Mouse (Mus musculus) heart, embryonic 15.5 days (tissue): ENCODE data around the gene Fhad1. TPM values are rescaled to one million over a fixed set of nuclear protein-coding genes. Genes with fewer than 3 reads are reported as not detected.

Source experiments
- ATAC-seq: fragments of 200-750 bp; cut with Nextera tagmentation; replicated peaks from 2 replicates; pipeline ENCODE4 v1.8.0; 2017; ENCODE audit warnings: low read depth, moderate TSS enrichment; ENCODE audit not compliant: insufficient number of reproducible peaks, insufficient read depth, low FRiP score
- H3K27ac ChIP-seq: fragments of 300-500 bp; sonication (generic); 2 replicates; pipeline ENCODE4 v1.5.1; 2015; ENCODE audit warnings: mild to moderate bottlenecking, inconsistent platforms
- H3K27me3 ChIP-seq: fragments of 300-500 bp; sonication (generic); 2 replicates; pipeline ENCODE4 v1.6.1; 2015; ENCODE audit warnings: inconsistent platforms
- H3K36me3 ChIP-seq: fragments of 300-500 bp; sonication (generic); 2 replicates; pipeline ENCODE4 v1.6.1; 2015; ENCODE audit warnings: mild to moderate bottlenecking, inconsistent platforms
- H3K4me1 ChIP-seq: fragments of 300-500 bp; sonication (generic); replicated peaks from 2 replicates; pipeline ENCODE4 v1.6.1; 2015; ENCODE audit warnings: inconsistent platforms
- H3K4me2 ChIP-seq: fragments of 300-500 bp; sonication (generic); 2 replicates; pipeline ENCODE4 v1.6.1; 2015; ENCODE audit warnings: inconsistent platforms, mild to moderate bottlenecking, moderate library complexity
- H3K4me3 ChIP-seq: fragments of 300-500 bp; sonication (generic); 2 replicates; pipeline ENCODE4 v1.5.1; 2015; ENCODE audit warnings: mild to moderate bottlenecking, inconsistent platforms
- H3K9ac ChIP-seq: fragments of 300-500 bp; sonication (generic); 2 replicates; pipeline ENCODE4 v1.6.1; 2015; ENCODE audit warnings: mild to moderate bottlenecking, inconsistent platforms
- H3K9me3 ChIP-seq: fragments of 300-500 bp; sonication (generic); replicated peaks from 2 replicates; pipeline ENCODE4 v1.6.1; 2016; ENCODE audit warnings: inconsistent platforms
- WGBS: fragments of 180-500 bp; shearing (Covaris S2); methylation state at CpG from one replicate; pipeline ENCODE4 v1.1.7; 2015; ENCODE audit warnings: mixed read lengths; 5-methylcytosine and 5-hydroxymethylcytosine counted together
- polyA plus RNA-seq: library from polyadenylated mRNA; unstranded; fragments of >200 nt; fragmentation: Nextera tagmentation; extraction: Ambion mirVana; gene quantifications from 2 replicates; pipeline ENCODE4 v1.2.1, GENCODE M21; 2015

Gene Fhad1
- polyA plus RNA-seq, 1 experiment from 2014 or later, result 2.7 TPM

DNA sequence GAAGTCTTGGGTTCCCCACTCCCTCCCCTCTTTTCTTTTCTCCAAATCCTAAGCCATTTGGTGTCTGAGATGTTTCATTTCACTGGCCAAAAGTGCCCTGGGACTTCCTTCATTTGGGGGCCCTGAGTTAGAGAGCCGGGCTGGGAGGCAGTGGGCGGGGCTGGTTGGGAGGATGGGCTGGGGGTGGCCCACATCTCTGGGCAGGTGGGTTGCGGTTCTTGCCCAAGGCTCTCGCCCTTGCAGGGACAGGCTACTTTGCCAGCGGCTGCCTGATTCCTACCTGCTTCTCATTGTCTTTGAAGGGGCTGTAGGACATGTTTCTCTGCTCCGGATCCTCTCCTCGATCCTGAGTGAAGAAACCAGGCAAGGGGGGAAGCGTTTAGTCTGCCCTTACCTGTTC is 116.0 kb downstream of the Fhad1 start:
- H3K4me1 ChIP-seq, result peaks cover 48% of the 10 kb centered on the region

DNA sequence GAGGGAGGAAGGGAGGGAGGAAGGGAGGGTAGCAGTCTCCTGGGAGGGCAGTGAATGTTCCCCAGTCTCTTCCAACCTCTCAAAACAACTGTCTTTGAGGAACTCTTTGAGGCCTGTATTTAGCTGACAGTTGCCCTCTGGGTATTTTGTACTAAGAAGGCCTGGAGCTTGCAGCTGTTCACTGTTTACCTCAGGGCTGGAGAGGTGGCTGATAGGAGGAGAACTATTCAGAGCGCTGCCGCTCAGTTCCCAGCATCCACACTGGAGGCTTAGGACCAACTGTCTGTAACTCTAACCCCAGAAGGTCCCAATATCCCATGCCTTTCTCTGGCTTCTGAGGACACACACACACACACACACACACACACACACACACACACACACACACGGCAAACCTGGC is 117.0 kb downstream of the Fhad1 start:
- no peaks in the 10 kb centered on the region for H3K9me3 ChIP-seq
- H3K36me3 ChIP-seq, result no peaks in the 10 kb centered on the region
- H3K4me1 ChIP-seq, result peaks cover 48% of the 10 kb centered on the region
- H3K9ac ChIP-seq, result no peak overlapping the region
- no peak overlapping the region for H3K4me3 ChIP-seq
- no peaks in the 10 kb centered on the region for H3K27me3 ChIP-seq
- WGBS, result 47% methylated on average over 3 of the region's 3 CpGs
- ATAC-seq, result no peak
- H3K4me2 ChIP-seq, result no peak overlapping the region
- no peak overlapping the region for H3K27ac ChIP-seq

More for the DNA sequence above, 116.0 kb downstream of the Fhad1 start:
- H3K27ac ChIP-seq, result no peak overlapping the region
- H3K4me2 ChIP-seq, result no peak overlapping the region
- 88% methylated on average over 8 of the region's 8 CpGs for WGBS
- no peak overlapping the region for H3K4me3 ChIP-seq
- no peak for ATAC-seq
- H3K27me3 ChIP-seq, result no peaks in the 10 kb centered on the region
- no peaks in the 10 kb centered on the region for H3K9me3 ChIP-seq
- no peaks in the 10 kb centered on the region for H3K36me3 ChIP-seq
- no peak overlapping the region for H3K9ac ChIP-seq

DNA sequence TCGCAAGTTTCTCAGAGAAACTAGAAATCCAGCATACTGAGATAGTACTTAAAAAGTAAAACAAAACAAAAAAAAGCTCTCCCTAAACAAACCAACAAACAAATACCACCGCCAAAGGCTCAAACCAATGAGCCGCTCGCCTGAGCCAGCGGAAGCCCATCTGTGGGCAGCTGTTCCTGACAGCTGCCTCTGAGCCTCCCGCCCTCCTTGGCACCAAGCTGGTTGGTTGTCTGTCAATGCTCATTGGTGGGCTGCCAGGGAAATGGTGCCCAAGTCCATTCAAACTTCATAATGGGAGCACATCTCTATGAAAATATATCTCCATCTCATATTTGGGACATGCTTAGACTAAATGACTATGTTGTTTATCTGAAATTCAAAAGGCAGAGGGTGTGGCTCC is 117.7 kb downstream of the Fhad1 start:
- ATAC-seq, result no peak
- no peak overlapping the region for H3K9ac ChIP-seq
- H3K9me3 ChIP-seq, result no peaks in the 10 kb centered on the region
- no peaks in the 10 kb centered on the region for H3K27me3 ChIP-seq
- 86% methylated on average over 6 of the region's 6 CpGs for WGBS
- no peak overlapping the region for H3K27ac ChIP-seq
- peaks cover 45% of the 10 kb centered on the region for H3K4me1 ChIP-seq
- H3K36me3 ChIP-seq, result no peaks in the 10 kb centered on the region
- H3K4me3 ChIP-seq, result no peak overlapping the region
- no peak overlapping the region for H3K4me2 ChIP-seq

DNA sequence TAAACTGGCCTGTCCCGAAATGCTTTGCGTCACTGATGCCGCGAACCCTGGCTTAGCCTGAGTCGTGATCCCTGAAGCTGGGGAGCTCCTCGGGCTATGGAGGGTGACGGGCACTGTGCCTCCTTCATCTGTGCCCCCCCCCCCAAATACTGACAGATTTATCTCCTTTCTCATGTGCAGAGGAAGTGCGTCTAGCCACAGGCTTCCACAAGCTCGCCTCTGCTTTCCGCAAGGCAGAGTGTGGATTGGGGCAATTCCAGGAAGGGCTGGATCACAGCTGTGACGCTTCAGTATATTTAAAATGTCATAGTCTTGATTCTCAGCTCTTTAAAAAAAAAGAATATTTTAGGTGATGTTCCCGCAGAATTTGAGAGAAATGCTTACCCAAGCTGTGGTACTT is 119.1 kb downstream of the Fhad1 start:
- H3K27me3 ChIP-seq, result no peaks in the 10 kb centered on the region
- ATAC-seq, result no peak
- H3K4me2 ChIP-seq, result peak overlapping the region; percentile 25; the same call in 1 of the 2 replicates
- H3K4me1 ChIP-seq, result peaks cover 38% of the 10 kb centered on the region
- no peaks in the 10 kb centered on the region for H3K36me3 ChIP-seq
- H3K9ac ChIP-seq, result no peak overlapping the region
- no peaks in the 10 kb centered on the region for H3K9me3 ChIP-seq
- WGBS, result 41% methylated on average over 12 of the region's 12 CpGs
- no peak overlapping the region for H3K4me3 ChIP-seq
- no peak overlapping the region for H3K27ac ChIP-seq

DNA sequence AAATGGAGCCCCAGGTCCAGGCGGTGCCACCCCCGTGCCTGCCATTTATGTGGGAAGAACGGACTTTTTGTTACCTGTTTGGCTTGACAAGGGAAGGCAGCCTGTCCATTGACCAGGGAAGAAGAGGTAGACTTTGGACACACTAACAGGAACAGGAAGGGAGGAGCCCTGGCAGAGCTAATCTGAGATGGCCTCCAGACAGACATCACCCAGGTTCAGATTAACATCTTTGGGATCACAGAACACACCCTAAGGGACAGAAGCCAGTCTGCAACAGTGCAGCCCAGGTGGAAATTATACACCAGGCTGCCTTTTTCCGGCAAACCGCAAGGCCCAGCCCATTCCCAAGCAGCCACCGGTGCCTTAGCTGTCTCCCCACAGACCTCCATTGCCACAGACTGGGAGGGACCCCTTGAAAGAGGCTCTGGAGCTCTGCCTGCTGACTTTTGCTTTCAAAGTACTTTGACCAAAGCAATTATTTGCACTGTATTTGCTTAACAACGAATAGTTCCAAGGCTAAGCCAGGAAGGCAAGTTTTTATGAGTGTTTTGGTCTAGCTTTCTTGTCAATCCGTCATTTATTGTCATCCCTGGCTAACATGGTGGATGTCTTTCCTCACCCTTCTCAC is 121.6 kb downstream of the Fhad1 start:
- no peak for ATAC-seq
- H3K27me3 ChIP-seq, result no peaks in the 10 kb centered on the region

DNA sequence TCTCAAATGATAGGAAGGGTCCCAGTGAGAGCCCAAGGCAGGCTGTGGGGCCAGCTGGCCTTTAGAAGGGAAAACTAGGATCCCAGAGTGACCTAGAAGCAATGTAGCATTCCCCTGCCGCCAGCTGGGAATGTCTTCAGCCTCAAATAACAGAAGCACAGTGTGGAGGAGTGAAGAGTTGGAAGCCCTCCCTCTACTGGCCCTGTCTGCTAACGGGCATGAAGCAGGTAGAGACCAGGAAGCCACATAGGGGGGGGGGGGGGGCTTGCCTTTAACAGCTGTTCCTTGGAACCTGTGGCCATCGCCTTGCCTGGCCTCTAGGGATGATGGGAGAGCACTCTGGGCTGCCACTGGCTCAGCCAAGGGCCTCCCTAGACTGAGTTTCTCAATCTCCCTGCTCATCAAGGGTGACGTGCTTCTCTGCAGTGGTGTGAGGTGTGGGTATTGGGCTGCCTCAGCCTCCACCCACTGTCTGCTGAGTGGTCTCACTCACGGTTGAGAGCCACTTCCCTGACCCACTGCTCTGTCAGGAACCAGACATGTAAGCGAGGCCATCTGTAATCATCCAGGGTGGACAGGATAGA is 128.4 kb downstream of the Fhad1 start:
- Histone ChIP-seq H3K4me1 (peaks cover 36% of the 10 kb centered on the region), H3K27ac (no peak overlapping the region), H3K4me3 (no peak overlapping the region), H3K4me2 (no peak overlapping the region), H3K36me3 (no peaks in the 10 kb centered on the region), H3K27me3 (no peaks in the 10 kb centered on the region), H3K9ac (no peak overlapping the region), H3K9me3 (no peaks in the 10 kb centered on the region)
- ATAC-seq, result no peak
- 37% methylated on average over 6 of the region's 6 CpGs for WGBS

More for the DNA sequence above, 121.6 kb downstream of the Fhad1 start:
- no peak overlapping the region for H3K4me2 ChIP-seq
- H3K4me1 ChIP-seq, result peaks cover 15% of the 10 kb centered on the region
- H3K9me3 ChIP-seq, result no peaks in the 10 kb centered on the region
- no peak overlapping the region for H3K27ac ChIP-seq
- H3K4me3 ChIP-seq, result no peak overlapping the region
- H3K36me3 ChIP-seq, result no peaks in the 10 kb centered on the region
- 85% methylated on average over 8 of the region's 8 CpGs for WGBS
- H3K9ac ChIP-seq, result no peak overlapping the region

DNA sequence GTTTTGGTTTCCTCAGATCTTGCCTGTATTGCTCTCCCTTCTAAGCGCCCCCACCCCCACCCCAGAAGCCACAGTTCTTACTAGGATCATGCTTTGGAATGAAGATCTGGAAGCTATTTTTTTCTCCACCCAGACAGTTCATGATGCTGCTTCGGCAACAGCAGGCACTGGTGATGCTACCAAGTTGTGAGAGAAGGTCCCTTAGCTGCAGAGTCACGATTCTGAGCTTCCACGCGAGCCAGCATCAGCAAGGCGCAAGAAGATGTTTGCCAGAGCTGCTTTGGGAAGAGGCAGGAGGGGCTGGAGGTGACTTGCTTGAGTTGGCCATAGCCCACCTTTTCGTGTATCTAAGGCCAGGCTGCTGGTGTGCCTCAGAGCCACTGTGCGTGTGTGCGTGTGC is 129.4 kb downstream of the Fhad1 start:
- Histone ChIP-seq H3K4me1 (peaks cover 38% of the 10 kb centered on the region), H3K4me2 (no peak overlapping the region), H3K36me3 (no peaks in the 10 kb centered on the region), H3K27ac (no peak overlapping the region), H3K9ac (no peak overlapping the region), H3K4me3 (no peak overlapping the region), H3K9me3 (no peaks in the 10 kb centered on the region), H3K27me3 (no peaks in the 10 kb centered on the region)
- 44% methylated on average over 9 of the region's 9 CpGs for WGBS
- no peak for ATAC-seq

DNA sequence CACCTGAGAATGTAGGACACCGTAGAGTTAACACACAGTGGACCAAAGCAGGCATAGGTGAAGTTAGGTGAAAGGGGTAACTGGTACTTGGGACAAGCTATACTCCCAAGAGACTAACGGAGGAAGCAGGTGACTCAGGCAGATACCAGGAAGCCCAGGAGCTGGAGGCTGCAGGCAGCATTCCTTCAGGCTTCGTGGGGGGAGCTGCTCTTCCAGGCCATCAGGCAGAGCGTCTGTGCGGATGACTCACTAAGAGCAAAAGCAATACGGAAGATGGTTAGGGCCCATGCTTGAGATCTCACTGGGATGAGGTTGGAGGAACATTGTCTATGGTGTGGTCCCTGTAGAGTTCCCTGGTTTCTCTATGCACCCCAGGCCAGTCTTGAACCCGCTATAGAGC is 132.0 kb downstream of the Fhad1 start:
- Histone ChIP-seq H3K4me3 (no peak overlapping the region), H3K27ac (peak overlapping the region; percentile 29), H3K4me2 (0 out of 2 replicates have a peak overlapping the region, but pooled peaks have one; percentile 1), H3K9ac (no peak overlapping the region), H3K36me3 (no peaks in the 10 kb centered on the region), H3K27me3 (no peaks in the 10 kb centered on the region), H3K9me3 (no peaks in the 10 kb centered on the region), H3K4me1 (peaks cover 50% of the 10 kb centered on the region)
- 43% methylated on average over 7 of the region's 7 CpGs for WGBS
- ATAC-seq, result 0 out of 2 replicates have a peak, but pooled peaks have one; percentile 25

DNA sequence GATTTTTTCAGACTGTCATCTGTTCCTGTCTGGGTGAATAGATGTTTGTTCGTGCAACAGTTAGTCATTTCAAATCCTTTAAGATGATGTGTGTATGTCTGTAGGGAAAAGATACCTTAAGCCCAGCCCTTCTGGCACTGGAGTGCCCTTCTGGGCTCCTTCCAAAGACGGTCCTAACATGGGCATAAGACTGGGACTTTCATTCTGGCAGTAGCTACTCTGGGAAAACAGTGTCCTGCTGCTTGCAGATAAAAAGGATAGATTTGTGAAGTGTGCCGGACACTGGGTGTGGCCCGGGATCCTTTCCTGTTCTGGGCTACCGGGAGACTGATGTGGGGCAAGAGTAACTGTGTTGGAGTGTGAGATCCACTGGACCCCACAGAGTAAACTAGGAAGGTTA is 132.9 kb downstream of the Fhad1 start:
- Histone ChIP-seq H3K9ac (no peak overlapping the region), H3K4me3 (no peak overlapping the region), H3K9me3 (no peaks in the 10 kb centered on the region), H3K27me3 (no peaks in the 10 kb centered on the region), H3K4me1 (peaks cover 49% of the 10 kb centered on the region), H3K27ac (peak overlapping the region; percentile 29), H3K36me3 (no peaks in the 10 kb centered on the region), H3K4me2 (0 out of 2 replicates have a peak overlapping the region, but pooled peaks have one; percentile 1)
- ATAC-seq, result peak; percentile 53
- WGBS, result 19% methylated on average over 5 of the region's 5 CpGs

DNA sequence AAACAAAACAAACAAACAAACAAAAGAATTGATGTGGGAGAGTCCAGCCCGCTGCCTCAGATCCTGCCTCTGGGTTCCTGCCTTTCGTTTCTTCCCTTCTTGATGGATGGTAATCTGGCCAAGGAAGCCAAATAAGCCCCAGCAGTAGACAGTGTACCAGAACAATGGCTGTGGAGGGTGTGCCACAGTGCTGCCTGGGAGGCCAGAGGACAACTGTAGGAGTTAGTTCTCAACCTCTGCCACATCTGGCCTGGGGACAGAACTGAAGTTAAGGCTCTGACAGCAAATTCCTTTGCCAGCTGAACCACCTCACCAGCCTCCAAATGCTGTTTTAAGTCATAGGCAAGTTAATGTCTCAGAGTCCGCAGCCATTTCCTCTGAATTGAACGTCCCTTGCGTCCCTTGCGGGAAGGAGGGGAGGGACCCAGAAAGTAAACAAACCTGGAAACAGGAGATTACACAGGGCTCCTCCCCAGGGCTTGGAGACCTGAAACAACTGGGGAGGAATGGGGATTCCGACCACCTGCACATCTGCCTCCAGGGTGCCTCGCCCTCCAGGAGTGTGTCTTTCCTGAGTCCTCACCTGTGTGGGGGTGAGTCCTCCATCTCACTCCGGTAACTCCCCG is 133.5 kb downstream of the Fhad1 start:
- H3K4me2 ChIP-seq, result no peak overlapping the region
- no peaks in the 10 kb centered on the region for H3K27me3 ChIP-seq
- H3K9ac ChIP-seq, result no peak overlapping the region
- ATAC-seq, result no peak
- H3K9me3 ChIP-seq, result no peaks in the 10 kb centered on the region
- peaks cover 44% of the 10 kb centered on the region for H3K4me1 ChIP-seq
- H3K36me3 ChIP-seq, result no peaks in the 10 kb centered on the region
- 0 out of 2 replicates have a peak overlapping the region, but pooled peaks have one; percentile 29 for H3K27ac ChIP-seq
- 63% methylated on average over 10 of the region's 10 CpGs for WGBS
- H3K4me3 ChIP-seq, result no peak overlapping the region

DNA sequence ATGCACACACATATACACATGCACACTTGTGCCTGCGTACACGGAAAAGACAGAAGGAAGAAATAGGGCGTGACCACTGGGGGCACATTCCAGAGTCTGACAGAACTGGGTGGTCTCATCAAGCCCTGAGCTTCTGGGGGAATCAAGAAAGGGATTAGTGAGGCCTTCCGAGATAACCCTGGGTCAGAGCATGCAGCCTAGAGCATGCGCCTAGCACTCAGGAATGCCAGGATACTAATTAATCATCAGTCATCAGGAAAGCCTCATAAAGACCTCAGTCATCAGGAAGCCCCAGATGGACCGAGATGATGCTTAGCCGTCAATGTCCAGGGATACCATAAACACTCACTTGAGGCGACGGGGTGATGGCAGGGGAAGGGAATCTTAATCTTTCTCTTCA is 135.0 kb downstream of the Fhad1 start:
- Histone ChIP-seq H3K4me3 (no peak overlapping the region), H3K9ac (no peak overlapping the region), H3K27ac (no peak overlapping the region), H3K4me1 (peaks cover 42% of the 10 kb centered on the region), H3K36me3 (no peaks in the 10 kb centered on the region), H3K27me3 (no peaks in the 10 kb centered on the region), H3K9me3 (no peaks in the 10 kb centered on the region), H3K4me2 (no peak overlapping the region)
- 58% methylated on average over 9 of the region's 9 CpGs for WGBS
- ATAC-seq, result no peak
